Mouse (Mus musculus): ENCODE data around the gene Abcb10.

- TF ChIP-seq EP300 (IDR thresholded peaks at IDR 0.05; ENCODE audit: low read depth) (no peak), CTCF (IDR thresholded peaks at IDR 0.05; ENCODE audit: low read depth) (no peak)
Observed at GRCm38 (mm10) chr8:123925671-123926070, 57.3 kb downstream of the Abcb10 start.
